Mouse (Mus musculus) T-cell, adult 2 months (primary cell): ENCODE measurements around the gene Lypla2.
"Not testable (repeated sequence)": the region's sequence is repeated elsewhere in the genome, so short reads cannot be mapped to it uniquely, and the experiment has no call there.

Experiments used
- DNase-seq: peaks from one replicate; pipeline ENCODE4 v3.0.0; 2022; ENCODE audit warnings: low spot score

Gene Lypla2

GRCm38 (mm10) chr4:135972556-135972906 is at the start of gene Lypla2:
Gene Lypla2 (minus strand): TSS chr4:135972626.
- peak; percentile 69 for DNase-seq

GRCm38 (mm10) chr4:136021549-136022047 is 49.2 kb upstream of the Lypla2 start, which contains the start of gene Eloa:
Gene Eloa (minus strand): TSS chr4:136021763.
- DNase-seq: peak; percentile 100

- DNase-seq: peak; percentile 13
These were observed 48.5 kb upstream of the Lypla2 start for GRCm38 (mm10) chr4:136020743-136021548.

GRCm38 (mm10) chr4:136016059-136016602 is 43.7 kb upstream of the Lypla2 start:
- DNase-seq: no peak

GRCm38 (mm10) chr4:136010586-136010985 is 38.2 kb upstream of the Lypla2 start:
- DNase-seq: no peak

GRCm38 (mm10) chr4:136008782-136009447 is 36.5 kb upstream of the Lypla2 start:
- DNase-seq: no peak

GRCm38 (mm10) chr4:136006821-136007220 is 34.4 kb upstream of the Lypla2 start:
- DNase-seq: peak; percentile 24

- no peak for DNase-seq
These were observed 32.5 kb upstream of the Lypla2 start for GRCm38 (mm10) chr4:136004921-136005320.

GRCm38 (mm10) chr4:136004107-136004675 is 31.8 kb upstream of the Lypla2 start:
- DNase-seq: no peak

GRCm38 (mm10) chr4:135995118-135995517 is 22.7 kb upstream of the Lypla2 start:
- DNase-seq: no peak

- DNase-seq: no peak
These were observed 21.5 kb upstream of the Lypla2 start for GRCm38 (mm10) chr4:135993941-135994340.

GRCm38 (mm10) chr4:135987714-135988113 is 15.3 kb upstream of the Lypla2 start:
- no peak for DNase-seq

- peak; percentile 96 for DNase-seq
These were observed 14.7 kb upstream of the Lypla2 start, which contains the start of gene Pithd1 for GRCm38 (mm10) chr4:135986943-135987710. Gene Pithd1 (minus strand): TSS chr4:135987264.

- DNase-seq: no peak
These were observed 14.0 kb upstream of the Lypla2 start for GRCm38 (mm10) chr4:135986301-135986942.

GRCm38 (mm10) chr4:135985769-135986168 is 13.3 kb upstream of the Lypla2 start:
- no peak for DNase-seq

- no peak for DNase-seq
These were observed 12.8 kb upstream of the Lypla2 start for GRCm38 (mm10) chr4:135985193-135985592.

- DNase-seq: no peak
These were observed 12.1 kb upstream of the Lypla2 start for GRCm38 (mm10) chr4:135984556-135984955.

GRCm38 (mm10) chr4:135981524-135982063 is 9.2 kb upstream of the Lypla2 start:
- DNase-seq: no peak

GRCm38 (mm10) chr4:135980223-135980622 is 7.8 kb upstream of the Lypla2 start:
- not testable (repeated sequence) for DNase-seq

GRCm38 (mm10) chr4:135976146-135976545 is 3.7 kb upstream of the Lypla2 start:
- DNase-seq: no peak
